Mouse (Mus musculus): ENCODE measurements around the gene Wiz.

- TF ChIP-seq CTCF (IDR thresholded peaks at IDR 0.05; ENCODE audit: low read depth, low read length) (no peak), GATA2 (IDR thresholded peaks at IDR 0.05; ENCODE audit: borderline replicate concordance, low read depth, low read length) (no peak)
Observed at GRCm38 (mm10) chr17:32389101-32389659, at the start of gene Wiz.

All from G1E (cell line).